Mouse (Mus musculus) neural tube, embryonic 10.5 days (tissue): ENCODE data around the gene Hoxa4.

Experiments used
- DNase-seq: peaks from one replicate; pipeline ENCODE4 v3.0.0-alpha.2; 2017; ENCODE audit warnings: low spot score; ENCODE audit errors: extremely low spot score

The Hoxa4 gene

DNA sequence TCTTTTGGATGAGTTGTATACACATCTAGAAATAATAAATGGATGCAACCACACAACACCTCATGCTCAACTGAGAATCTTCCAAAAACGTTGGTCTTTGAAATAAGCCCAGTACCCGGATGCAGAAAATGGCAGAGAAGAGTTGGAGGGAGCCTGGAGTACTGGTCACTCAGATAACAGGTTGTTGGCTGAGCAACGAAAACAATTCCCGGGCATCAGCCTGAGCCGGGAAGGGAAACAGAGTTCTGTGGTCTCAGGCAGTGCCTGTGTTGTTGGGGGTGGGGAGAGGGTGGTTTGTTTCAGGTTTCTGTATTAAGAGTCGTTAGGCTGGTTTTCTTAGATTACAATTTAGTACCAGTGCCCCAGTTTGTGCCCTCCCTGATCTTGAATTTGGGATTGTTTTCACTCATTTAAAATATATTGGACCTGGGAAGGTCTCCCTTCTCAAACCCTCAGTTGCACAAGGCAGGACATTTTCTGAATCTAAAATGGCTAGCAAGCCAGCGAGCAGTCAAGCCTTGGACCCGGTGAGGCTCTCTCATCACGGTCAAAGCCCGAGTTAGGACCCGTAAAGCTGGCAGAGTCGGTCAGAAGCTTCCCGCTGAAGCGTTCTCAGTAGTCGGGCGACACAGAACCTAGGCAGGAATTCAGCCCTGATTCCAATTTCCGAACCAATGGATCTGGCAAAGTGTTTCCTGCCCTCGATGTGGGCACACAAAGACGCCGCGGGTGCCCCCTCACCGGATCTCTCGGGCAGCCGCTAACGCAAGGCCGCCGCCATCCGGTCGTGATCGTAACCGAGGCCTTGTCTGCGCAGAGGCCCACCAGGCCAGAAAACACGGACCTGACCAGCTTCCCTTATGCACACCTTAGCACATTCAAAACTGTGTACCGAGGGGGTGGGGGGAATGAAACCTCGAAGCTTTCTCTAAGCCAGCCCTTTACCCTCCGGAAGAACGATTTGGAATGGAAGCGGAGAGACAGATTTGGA lies 37.2 kb upstream of the Hoxa4 start:
- DNase-seq = no peak

DNA sequence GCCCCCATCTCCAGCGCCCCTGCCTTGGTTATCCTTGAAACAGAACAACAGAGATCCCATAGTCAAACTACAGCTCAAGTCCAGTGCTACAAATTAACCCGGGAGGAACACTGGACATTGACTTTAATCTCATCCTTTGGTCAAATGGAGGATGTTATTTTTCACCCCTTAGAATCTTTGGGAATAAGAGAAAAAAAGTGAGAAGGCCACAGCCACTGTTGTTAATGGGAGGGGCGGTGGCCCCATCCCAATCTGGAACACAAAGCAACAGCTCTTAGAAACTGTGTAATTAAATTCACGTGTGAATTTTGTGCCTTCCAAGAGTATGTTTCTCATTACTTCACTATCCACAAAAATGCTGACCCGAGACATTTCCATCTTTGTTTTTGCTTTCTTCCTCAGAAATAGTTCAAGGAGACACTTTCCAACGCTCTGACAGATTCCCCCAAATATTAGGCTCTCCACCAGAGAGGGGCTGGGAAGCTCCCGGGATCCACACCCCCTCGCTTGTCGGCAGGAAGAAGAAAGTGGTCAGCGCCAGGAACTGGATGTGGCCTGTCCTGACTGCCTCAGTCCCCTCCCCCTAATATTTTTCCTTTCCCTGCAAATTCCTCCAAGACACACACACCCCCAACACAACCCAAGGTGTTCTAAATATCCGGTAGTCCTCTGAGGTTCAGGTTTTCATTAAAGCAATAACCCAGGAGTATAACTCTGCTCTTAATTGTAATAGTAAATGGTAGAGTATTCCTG lies 36.1 kb upstream of the Hoxa4 start:
- no peak for DNase-seq

DNA sequence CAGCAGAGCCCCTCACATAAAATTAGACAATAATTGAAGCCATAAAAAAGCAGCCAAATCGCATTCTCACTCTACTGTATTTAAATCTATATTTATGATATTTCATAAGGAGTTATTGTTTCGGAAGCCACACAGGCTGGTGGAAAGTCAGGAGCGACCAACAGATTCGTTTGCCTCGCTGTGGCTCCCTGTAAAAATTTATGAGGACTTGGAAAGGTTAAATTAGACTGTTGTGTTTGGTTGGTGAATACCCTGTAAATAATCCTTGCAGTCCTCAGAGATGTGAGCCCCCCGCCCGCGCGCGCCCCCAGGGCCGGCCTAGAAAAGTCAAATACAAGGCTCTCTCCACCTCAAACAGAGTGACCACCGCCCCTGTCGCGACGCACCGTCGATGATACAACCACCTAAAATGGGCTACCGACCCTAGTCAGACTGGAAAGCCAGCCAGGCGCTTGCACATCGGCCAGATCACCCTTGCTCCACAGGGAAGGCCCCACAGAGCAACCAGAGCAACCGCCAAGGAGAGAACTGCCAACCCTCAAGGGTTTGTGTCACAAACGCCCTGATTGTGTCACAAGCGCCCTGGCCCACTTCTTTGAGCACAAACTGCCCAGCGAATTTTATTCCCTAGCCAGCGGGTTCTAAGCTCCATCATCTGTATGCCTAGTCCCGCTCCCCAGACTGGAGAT lies 35.2 kb upstream of the Hoxa4 start:
- DNase-seq = no peak

DNA sequence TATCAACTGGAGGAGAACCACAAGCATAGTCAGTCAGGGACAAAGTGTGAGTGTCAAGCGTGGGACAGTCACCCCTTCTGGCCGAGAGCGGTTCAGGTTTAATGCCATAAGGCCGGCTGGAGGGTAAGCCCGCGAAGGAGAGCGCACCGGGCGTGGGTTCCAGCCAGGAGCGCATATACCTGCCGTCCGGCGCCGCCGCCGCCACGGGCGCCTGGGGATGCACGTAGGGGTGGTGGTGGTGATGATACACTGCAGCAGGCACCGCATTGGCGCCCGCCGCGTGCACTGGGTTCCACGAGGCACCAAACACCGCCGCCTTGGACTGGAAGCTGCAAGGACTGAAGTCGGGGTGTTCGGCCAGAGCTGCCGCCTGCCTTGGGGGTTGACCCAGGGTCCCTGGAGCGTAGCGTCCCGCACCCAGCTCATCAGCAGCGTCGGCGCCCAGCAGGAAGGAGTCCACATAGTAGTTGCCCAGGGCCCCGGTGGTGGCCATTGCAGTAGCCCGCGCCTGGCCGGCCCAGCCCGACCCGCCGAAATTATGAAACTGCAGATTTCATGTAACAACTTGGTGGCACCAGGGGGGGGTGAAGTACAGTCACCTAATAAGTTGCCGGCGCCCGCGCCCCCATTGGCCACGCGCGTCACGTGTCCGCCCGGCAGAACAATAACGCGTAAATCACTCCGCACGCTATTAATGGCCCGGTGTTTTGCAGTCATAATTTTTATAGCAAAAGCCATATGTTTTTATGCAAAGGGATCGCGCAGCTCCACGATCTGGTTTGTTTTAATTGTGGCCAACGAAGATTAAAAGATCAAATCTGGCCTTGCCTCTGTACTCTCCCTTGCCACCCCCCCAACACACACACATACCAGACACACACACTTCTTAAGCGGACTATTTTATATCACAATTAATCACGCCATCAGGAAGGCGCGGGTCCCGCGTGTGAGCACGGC lies 34.3 kb upstream of the Hoxa4 start:
- DNase-seq = no peak

DNA sequence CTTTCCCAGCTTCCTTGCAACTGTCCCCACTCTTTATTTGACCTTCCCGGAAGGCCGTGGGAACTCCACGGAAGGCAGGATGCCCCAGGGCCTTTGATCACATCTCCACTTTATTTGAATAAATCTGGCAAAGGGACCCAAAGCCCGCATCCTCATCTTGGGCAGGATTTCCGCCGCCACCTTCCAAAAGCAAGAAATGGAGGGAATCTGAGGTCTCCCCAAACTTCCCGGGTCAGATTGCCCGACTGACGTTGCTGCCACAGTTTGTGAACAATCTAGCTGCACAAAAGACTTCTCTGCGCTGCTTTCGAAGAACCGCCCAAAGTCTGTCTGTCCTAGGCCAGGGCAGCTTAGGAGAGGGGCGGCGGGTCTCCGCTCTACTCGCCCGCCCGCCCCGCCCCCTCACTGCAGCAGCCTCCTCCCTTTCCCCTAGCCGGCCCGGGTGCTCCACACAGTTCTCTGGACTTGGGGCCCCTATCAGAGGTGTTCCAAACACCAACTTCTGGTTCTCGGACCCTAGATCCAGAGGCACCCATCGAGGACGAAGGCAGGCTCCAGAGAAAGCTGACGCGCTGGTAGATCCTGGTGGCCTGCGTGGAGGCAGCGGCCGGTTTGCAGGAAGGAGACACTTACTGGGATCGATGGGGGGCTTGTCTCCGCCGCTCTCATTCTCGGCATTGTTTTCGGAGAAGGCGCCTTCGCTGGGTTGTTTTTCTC lies 33.5 kb upstream of the Hoxa4 start:
- no peak for DNase-seq

DNA sequence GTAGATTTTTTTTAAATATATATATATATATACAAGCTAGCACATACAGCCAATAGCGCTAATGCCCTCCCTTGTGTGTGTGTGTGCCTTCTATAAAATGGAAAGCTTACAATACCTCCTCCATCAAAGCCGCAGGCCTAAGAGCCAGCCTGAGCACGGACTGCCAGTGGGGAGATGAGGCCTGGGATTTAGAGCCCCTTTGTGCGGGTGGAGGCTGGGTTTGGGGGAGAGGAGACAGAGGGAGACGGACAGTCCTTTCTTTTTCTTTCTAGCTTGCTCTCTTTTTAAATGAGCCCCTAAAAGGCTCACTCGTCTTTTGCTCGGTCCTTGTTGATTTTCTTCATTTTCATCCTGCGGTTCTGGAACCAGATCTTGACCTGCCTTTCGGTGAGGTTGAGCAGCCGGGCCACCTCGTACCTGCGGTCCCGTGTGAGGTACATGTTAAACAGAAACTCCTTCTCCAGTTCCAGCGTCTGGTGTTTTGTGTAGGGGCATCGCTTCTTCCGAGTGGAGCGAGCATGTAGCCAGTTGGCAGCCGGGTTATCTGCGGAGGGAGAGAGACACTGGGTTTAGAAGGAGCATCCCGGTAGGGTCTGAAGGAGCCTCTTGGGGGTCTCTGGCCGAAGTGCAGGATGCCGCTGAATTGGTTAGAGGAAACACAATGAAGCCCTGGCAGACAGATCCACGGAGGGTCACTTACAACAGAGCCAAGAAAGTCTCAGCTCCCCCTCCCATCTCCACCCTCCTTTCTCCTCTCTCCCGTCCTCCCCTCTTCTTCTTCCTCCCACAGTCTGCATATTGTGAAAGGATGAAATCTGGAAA lies 32.6 kb upstream of the Hoxa4 start:
- no peak for DNase-seq

DNA sequence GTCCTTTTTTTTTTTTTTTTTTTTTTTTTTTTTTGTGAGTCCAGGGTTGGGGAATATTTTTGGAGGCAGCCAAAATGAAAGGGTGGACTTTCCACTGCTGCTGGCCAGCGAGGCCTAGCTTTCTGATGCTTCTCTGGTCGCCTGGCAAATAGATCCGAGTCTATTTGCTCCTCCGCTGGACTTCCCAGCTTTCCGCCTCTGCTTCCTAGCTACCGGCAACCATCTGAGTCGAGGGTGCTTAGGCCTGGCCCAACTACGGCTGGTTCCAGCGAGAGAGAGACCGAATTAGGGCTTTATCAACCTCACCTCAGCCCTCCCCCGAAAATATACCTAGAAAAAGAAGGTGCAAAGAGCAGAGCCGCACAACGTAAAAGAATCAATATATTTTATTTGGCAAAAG lies 31.2 kb upstream of the Hoxa4 start:
- DNase-seq = no peak

DNA sequence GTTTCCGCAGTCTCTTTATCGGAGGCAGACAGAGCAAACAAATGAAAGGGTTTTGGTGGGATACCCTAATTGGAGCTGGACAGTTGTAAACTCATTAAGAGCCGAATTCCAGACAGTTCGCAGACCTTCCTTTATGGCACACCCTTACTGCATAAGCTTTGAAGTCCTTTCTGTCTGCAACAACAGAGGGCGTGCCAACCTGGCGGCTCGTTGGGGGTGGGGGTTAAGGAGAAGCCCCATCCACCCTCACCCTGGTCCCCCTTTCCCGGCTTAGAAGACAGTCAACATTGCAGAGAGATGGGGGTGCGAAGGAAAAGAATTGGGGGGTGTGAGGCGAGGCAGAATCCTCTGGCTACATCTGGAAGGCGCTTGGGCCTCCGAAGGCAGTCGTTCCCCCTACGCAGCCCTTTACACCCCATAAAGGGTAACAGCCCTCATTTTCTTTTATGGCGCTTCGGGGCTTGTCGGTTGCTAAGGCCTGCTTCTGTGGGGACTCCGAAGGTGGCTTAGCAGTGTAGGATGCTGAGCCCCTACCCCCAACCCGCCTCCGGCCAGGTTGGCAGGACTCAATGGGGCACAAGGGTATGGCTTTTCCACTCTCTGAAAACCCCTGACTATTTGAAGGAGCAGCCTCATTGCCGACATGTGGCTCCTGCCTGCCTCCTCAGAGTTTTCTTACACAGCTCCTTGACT lies 30.6 kb upstream of the Hoxa4 start:
- no peak for DNase-seq

DNA sequence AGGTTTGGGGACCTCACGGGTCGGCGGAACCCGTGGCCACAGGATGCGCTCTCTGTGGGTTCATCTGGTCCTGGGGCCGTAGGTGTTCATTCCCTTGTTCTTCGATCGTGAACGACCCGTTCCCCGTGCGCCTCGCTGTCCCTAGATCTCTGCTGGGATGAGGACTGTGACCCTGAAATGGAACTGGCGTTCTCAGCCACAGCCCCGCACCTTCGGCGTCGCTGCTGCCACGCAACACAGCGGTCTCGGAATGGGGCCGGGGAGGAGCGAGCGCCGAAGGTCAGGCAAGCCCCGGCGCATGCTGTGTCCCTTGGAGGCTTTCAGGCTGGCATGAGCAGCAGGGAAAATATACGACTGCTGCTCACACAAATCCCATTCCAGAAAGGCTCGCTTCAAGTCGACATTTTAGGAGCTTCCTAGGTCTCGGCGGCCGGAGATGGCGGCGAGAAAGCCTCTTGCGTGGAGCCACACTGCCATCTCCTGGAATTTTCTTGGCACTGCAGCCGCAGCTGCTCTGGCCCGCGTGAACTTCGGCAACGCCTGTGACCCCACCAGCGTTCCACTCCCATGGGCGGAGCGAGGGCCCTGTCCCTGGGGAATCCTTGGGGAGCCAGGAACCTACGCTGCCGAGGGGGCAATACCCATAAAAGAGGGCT lies 29.9 kb upstream of the Hoxa4 start, which contains the start of gene Hoxa7:
Hoxa7 (minus strand) TSS at position 518 of the 656 bp plus-strand sequence.
- peak; percentile 97 for DNase-seq

DNA sequence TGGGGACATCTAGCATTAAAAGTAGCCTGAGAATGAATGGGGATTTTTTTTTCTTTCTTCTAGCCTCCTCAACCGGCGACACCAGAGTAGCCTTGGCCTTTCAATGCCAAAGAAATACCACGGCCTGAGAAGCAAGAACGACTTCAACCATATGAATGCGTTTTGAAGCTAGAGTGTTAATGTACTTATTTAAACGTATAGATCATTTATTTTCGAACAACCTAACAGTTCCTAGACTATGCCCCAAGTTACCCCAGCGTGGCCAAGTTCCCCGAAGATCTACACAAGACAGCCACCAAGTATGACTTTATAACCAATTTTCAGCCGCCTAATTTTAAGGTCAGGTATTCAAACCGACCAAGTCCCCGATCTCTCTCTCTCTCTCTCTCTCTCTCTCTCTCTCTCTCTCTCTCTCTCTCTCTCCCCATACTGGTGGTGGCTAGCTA lies 29.3 kb upstream of the Hoxa4 start:
- no peak for DNase-seq

DNA sequence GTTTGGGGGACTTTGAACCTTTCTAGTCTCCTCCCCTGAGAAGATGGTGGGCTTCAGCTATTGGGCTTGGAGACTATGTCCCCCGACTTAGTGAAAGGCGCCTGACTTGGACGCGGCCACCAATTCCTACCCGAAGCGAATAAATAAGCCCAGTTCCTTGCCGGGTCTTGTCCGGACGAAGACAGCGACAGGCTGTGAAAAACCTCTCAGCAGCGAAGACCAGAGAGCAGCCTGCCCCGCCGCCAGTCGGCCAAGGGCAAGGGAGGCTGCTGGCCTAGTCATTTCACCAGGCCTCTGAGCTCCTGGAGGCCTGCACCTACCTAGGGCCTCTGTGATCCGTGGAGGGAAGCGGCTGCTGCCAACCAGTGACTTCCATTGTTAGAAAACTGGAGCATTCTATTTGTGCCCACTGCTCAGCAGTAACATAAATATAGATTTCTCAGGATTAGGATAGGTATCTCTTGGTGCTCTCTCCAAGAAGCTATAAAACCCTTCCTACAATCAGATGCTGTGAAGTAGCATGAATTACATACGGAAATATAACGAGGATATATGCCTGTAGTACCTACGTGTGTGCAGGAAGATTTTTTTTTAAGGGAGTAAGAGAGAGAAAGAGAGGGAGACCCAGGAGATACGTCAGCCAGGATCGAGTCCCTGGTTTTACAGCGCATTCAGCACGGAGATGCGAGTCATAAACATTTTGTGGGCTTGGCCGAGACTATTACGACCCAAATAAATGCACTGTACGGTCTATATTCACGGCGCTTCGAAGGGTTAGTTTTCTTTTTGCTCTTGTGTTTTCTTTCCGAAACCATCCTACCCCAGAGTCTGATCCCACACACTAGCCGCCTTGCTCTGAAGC lies 28.7 kb upstream of the Hoxa4 start:
- DNase-seq = no peak

DNA sequence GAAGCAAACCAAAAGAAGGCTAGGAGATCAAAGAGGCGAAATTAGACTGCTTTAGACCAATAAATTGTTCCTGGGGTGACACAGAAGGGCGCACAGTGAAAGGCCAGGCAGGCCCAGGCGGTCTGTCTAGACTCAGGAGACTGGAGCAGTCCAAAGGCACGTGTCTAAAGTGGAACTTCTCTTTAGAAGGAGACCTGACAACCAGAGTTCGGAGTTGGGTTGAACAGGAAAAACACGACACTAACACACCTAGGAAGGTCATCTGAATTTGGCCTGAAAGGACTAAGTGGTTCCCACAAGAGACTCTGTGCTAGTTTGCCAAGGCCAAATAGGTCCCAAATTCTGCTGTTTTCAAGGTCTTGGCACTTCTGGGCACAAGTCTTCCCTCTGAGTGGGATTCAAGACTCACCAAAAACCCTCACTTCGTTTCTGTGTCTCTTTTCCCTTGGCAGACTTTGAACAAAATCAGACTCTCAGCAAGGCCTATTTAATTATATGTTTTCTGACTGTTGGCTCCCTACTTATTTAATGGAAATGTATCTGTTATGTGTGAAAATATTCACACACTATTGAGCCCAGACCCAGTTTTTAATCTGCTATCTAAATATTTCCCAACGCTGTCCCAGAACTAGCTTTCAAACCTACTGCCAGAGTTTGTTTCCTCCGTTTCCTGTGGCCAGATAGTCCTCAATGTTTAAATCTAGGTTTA lies 27.8 kb upstream of the Hoxa4 start:
- no peak for DNase-seq

DNA sequence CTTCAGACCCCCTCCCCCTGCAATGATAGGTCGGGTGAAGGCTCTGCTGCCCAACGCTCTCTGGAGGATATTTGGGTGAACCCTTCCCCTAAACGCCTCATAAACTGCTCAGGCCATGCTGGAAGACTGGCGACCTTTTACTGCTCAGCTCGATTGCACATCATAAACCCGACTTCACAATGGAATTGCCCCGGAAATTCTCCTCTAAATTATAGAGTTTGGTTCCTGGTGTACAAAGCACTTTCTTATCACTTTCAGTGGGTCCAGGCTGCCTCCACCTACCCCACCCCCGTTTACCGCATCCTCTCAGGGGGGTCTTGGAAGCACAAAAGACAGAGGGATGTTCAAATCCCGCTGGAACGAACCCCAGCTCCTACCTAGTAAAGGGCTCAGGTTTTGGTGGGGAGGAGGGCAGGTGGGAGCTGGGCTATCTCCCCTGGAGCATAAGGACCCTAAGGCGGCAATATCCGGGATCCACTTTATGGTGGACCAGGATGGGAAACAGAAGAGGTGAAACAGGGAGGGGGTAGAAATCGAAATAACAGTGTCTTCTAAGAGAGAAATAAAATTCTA lies 27.2 kb upstream of the Hoxa4 start:
- DNase-seq = no peak

DNA sequence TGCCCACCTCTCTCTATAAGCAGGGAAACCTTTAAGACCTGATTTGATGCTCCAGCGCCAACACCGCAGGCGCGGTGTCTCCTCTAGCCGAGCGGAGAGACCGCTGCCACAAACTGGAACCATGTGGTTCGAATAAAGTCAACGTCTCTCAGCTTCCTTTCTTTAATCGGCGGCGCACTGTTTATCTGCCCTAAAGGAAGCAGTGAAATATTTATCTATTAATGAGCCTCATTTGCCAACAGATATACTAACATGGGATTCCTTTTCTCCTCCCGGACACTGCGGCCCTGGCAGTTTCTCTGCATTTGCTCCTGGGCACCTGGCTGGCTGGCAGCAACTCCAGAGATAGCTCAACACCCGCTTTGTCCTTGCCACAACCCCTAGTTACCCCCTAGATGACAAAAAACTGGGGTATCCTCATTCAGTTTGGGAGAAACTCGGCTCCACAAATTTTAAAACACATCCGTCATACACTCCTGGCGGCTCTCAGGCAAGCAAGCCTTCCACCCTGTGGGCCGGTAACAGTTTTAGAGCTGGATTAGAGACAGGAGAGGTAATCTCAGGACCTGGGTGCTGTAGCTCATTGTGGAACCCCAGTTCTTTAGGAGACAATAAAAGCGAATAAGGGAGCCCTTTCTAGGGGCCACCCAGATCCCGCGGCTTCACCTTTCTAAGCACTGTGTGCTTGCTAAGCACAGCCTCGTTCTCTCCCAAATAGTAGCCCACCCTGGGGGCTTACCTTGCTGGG lies 26.5 kb upstream of the Hoxa4 start:
- DNase-seq = no peak

DNA sequence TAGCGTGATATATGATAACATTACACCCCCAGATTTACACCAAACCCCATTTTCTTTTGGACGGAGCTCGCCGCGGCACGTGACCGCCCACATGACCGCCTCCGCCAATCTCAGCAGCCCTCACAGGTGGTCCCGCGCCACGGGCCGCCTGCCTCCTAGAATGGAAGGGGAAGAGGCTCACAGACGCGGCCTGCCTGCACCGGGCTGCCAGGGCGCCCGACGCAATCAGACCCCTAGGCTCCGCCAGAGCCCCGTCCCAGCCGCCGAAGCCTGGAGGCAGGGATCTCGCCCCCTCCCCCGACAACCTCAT lies 25.9 kb upstream of the Hoxa4 start:
- DNase-seq = peak; percentile 93
